Mouse (Mus musculus): ENCODE data around the gene Tmprss4. TPM values are rescaled to one million over a fixed set of nuclear protein-coding genes. Genes with fewer than 3 reads are reported as not detected.

Gene Tmprss4
- polyA plus RNA-seq, 1 experiment from 2014 or later: 1.4 TPM

DNA sequence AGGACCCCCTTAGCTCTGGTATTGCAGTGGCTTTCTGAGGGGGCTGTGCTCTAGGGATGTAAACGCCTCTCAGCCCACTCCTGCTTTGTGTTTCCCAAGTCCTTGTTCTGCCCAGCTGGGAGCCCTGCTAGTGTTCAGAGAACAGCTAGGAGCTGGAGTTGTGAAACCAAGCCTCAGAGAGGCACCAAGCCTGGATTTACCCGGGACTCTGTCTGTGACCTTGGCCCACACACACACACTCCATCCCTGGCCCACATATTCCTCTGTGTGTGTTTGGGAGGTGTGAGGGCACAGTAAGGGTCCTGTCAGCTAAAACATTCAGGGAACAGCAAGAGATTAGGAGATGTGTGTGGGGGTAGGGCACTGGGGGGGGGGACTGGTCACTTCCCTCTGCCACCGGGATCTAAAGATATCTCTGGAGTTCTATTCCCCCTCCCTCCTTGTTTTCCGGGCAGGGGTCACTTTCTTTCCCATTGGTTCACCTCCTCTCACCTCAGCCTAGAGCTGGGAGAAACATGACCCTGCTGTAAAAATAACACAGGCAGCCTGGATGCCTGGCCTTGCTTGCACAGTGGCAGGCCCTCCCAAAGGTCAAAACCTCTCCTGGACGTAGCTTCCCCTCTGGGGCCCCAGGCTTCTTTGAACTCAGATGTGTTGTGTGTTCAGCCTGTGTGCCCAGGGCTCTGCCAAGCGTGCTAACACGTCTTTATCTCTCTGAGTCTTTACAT, 67.3 kb downstream of the Tmprss4 start:
- H3K4me2 ChIP-seq (ENCODE audit: low read depth, low read length): no peak overlapping the region
- H3K36me3 ChIP-seq (ENCODE audit: control insufficient read depth, insufficient read depth): no peaks in the 10 kb centered on the region
- H3K27me3 ChIP-seq (ENCODE audit: control insufficient read depth, insufficient read depth, low read length): peaks cover 52% of the 10 kb centered on the region
- WGBS: 14% methylated on average over 7 of the region's 7 CpGs
- H3K27ac ChIP-seq (ENCODE audit: low read length): no peak overlapping the region
- no peak; the same call in 1 of the 2 replicates for ATAC-seq (replicated peaks; ENCODE audit: extremely low read depth, insufficient read depth, low FRiP score)
- H3K4me1 ChIP-seq (ENCODE audit: control insufficient read depth, insufficient read depth, low read length): peaks cover 18% of the 10 kb centered on the region
- H3K9ac ChIP-seq (ENCODE audit: low read length): no peak overlapping the region
- no peaks in the 10 kb centered on the region for H3K9me3 ChIP-seq (replicated peaks; ENCODE audit: control insufficient read depth, low read length)
- H3K4me3 ChIP-seq (ENCODE audit: low read length): no peak overlapping the region

- no peak overlapping the region for H3K9ac ChIP-seq (ENCODE audit: low read length)
- H3K9me3 ChIP-seq (replicated peaks; ENCODE audit: control insufficient read depth, low read length): no peaks in the 10 kb centered on the region
- no peak overlapping the region for H3K4me3 ChIP-seq (ENCODE audit: low read length)
- H3K27me3 ChIP-seq (ENCODE audit: control insufficient read depth, insufficient read depth, low read length): peaks cover 31% of the 10 kb centered on the region
- 20% methylated on average over 5 of the region's 5 CpGs for WGBS
- no peak overlapping the region for H3K4me2 ChIP-seq (ENCODE audit: low read depth, low read length)
- ATAC-seq (replicated peaks; ENCODE audit: extremely low read depth, insufficient read depth, low FRiP score): no peak
- H3K4me1 ChIP-seq (ENCODE audit: control insufficient read depth, insufficient read depth, low read length): peaks cover 16% of the 10 kb centered on the region
- no peaks in the 10 kb centered on the region for H3K36me3 ChIP-seq (ENCODE audit: control insufficient read depth, insufficient read depth)
- H3K27ac ChIP-seq (ENCODE audit: low read length): no peak overlapping the region
These were observed 70.2 kb downstream of the Tmprss4 start for GRCm38 (mm10) chr9:45133484-45134310.

GRCm38 (mm10) chr9:45130119-45130518, 73.8 kb downstream of the Tmprss4 start:
- peaks cover 12% of the 10 kb centered on the region; the same call in 1 of the 2 replicates for H3K27me3 ChIP-seq (ENCODE audit: control insufficient read depth, insufficient read depth, low read length)
- no peak for ATAC-seq (replicated peaks; ENCODE audit: extremely low read depth, insufficient read depth, low FRiP score)
- WGBS: 66% methylated on average over 3 of the region's 3 CpGs

DNA sequence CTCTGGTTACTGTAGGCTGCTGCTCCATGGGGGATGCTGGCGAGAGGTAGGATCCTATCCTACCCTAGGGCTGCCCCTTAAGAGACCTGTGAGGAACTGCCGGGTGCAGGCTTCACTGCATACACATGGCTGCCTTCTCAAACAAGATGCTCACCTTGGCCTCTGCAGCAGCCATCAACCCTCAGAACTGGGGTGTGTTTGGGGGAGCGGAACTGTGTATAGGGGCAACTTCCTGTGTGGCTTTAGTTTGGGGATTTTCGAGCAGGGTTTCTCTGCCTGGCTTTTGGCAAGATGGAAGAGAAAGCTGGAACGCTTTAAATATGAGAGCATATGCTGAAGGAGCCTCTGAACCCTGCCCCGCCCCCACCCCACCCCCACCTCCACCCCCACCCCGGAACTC, 77.0 kb downstream of the Tmprss4 start:
- H3K4me1 ChIP-seq (ENCODE audit: control insufficient read depth, insufficient read depth, low read length): peaks cover 8% of the 10 kb centered on the region
- H3K4me2 ChIP-seq (ENCODE audit: low read depth, low read length): no peak overlapping the region
- no peak overlapping the region for H3K27ac ChIP-seq (ENCODE audit: low read length)
- H3K9me3 ChIP-seq (replicated peaks; ENCODE audit: control insufficient read depth, low read length): no peaks in the 10 kb centered on the region
- no peak overlapping the region for H3K9ac ChIP-seq (ENCODE audit: low read length)
- WGBS: 48% methylated on average over 7 of the region's 7 CpGs
- H3K4me3 ChIP-seq (ENCODE audit: low read length): no peak overlapping the region
- H3K27me3 ChIP-seq (ENCODE audit: control insufficient read depth, insufficient read depth, low read length): 0 out of 2 replicates have a peak, but pooled peaks cover 3% of the 10 kb centered on the region
- no peaks in the 10 kb centered on the region for H3K36me3 ChIP-seq (ENCODE audit: control insufficient read depth, insufficient read depth)
- no peak for ATAC-seq (replicated peaks; ENCODE audit: extremely low read depth, insufficient read depth, low FRiP score)

More at GRCm38 (mm10) chr9:45130119-45130518, 73.8 kb downstream of the Tmprss4 start:
- H3K9me3 ChIP-seq (replicated peaks; ENCODE audit: control insufficient read depth, low read length): no peaks in the 10 kb centered on the region
- no peak overlapping the region for H3K9ac ChIP-seq (ENCODE audit: low read length)
- no peak overlapping the region for H3K4me3 ChIP-seq (ENCODE audit: low read length)
- no peaks in the 10 kb centered on the region for H3K36me3 ChIP-seq (ENCODE audit: control insufficient read depth, insufficient read depth)
- peaks cover 2% of the 10 kb centered on the region; the same call in 1 of the 2 replicates for H3K4me1 ChIP-seq (ENCODE audit: control insufficient read depth, insufficient read depth, low read length)
- H3K4me2 ChIP-seq (ENCODE audit: low read depth, low read length): no peak overlapping the region
- H3K27ac ChIP-seq (ENCODE audit: low read length): no peak overlapping the region

- Histone ChIP-seq H3K27me3 (ENCODE audit: control insufficient read depth, insufficient read depth, low read length) (no peaks in the 10 kb centered on the region), H3K4me1 (ENCODE audit: control insufficient read depth, insufficient read depth, low read length) (peaks cover 9% of the 10 kb centered on the region), H3K9me3 (replicated peaks; ENCODE audit: control insufficient read depth, low read length) (no peaks in the 10 kb centered on the region), H3K36me3 (ENCODE audit: control insufficient read depth, insufficient read depth) (no peaks in the 10 kb centered on the region), H3K27ac (ENCODE audit: low read length) (no peak overlapping the region), H3K9ac (ENCODE audit: low read length) (no peak overlapping the region), H3K4me3 (ENCODE audit: low read length) (no peak overlapping the region), H3K4me2 (ENCODE audit: low read depth, low read length) (no peak overlapping the region)
- WGBS: 86% methylated on average over 14 of the region's 14 CpGs
- no peak for ATAC-seq (replicated peaks; ENCODE audit: extremely low read depth, insufficient read depth, low FRiP score)
These were observed 78.7 kb downstream of the Tmprss4 start for GRCm38 (mm10) chr9:45125211-45125610.

Other genes with a start within 250 kb of the Tmprss4 start
- 16.8 and 17.7 TPM in 2 replicates for gene Ube4a, start 238.5 kb downstream of the Tmprss4 start, polyA plus RNA-seq (2015; fragmentation: Nextera tagmentation; extraction: Ambion mirVana)
- gene Cd3g, start 223.7 kb downstream of the Tmprss4 start, polyA plus RNA-seq (2015; fragmentation: Nextera tagmentation; extraction: Ambion mirVana): 37.6 and 99.6 TPM in 2 replicates
- gene Cd3d, start 222.3 kb downstream of the Tmprss4 start, polyA plus RNA-seq (2015; fragmentation: Nextera tagmentation; extraction: Ambion mirVana): 11.7 and 30.7 TPM in 2 replicates
- 25.0 and 71.7 TPM in 2 replicates for gene Cd3e, start 194.5 kb downstream of the Tmprss4 start, polyA plus RNA-seq (2015; fragmentation: Nextera tagmentation; extraction: Ambion mirVana)
- 4.2 and 6.1 TPM in 2 replicates for gene Mpzl2, start 164.3 kb downstream of the Tmprss4 start, polyA plus RNA-seq (2015; fragmentation: Nextera tagmentation; extraction: Ambion mirVana)
- 1.5 and 1.9 TPM in 2 replicates for gene Mpzl3, start 148.9 kb downstream of the Tmprss4 start, polyA plus RNA-seq (2015; fragmentation: Nextera tagmentation; extraction: Ambion mirVana)
- 0.41 and 0.87 TPM in 2 replicates for gene Jaml, start 124.9 kb downstream of the Tmprss4 start, polyA plus RNA-seq (2015; fragmentation: Nextera tagmentation; extraction: Ambion mirVana)
- 1.3 and 2.3 TPM in 2 replicates for gene Scn2b, start 86.3 kb downstream of the Tmprss4 start, polyA plus RNA-seq (2015; fragmentation: Nextera tagmentation; extraction: Ambion mirVana)
- gene Scn4b, start 65.7 kb downstream of the Tmprss4 start, polyA plus RNA-seq (2015; fragmentation: Nextera tagmentation; extraction: Ambion mirVana): 0.75 and 1.6 TPM in 2 replicates
- gene BC049352, start 22.1 kb downstream of the Tmprss4 start, polyA plus RNA-seq (2015; fragmentation: Nextera tagmentation; extraction: Ambion mirVana): 0.13 TPM in 1 of 2 replicates, not detected in the other
- 1.2 and 1.7 TPM in 2 replicates for gene Il10ra, start 65.1 kb upstream of the Tmprss4 start, polyA plus RNA-seq (2015; fragmentation: Nextera tagmentation; extraction: Ambion mirVana)
- gene Tmprss13, start 115.0 kb upstream of the Tmprss4 start, polyA plus RNA-seq (2015; fragmentation: Nextera tagmentation; extraction: Ambion mirVana): 0.16 and 0.20 TPM in 2 replicates
- gene Fxyd6, start 166.1 kb upstream of the Tmprss4 start, polyA plus RNA-seq (2015; fragmentation: Nextera tagmentation; extraction: Ambion mirVana): 34.9 and 37.2 TPM in 2 replicates
- gene Fxyd2, start 195.6 kb upstream of the Tmprss4 start, polyA plus RNA-seq (2015; fragmentation: Nextera tagmentation; extraction: Ambion mirVana): 1.8 and 2.5 TPM in 2 replicates
- gene Dscaml1, start 222.5 kb upstream of the Tmprss4 start, polyA plus RNA-seq (2015; fragmentation: Nextera tagmentation; extraction: Ambion mirVana): 0.35 and 0.54 TPM in 2 replicates